Mouse (Mus musculus) Patski (cell line): Measurements from ENCODE around the gene Cnn3. TPM values are rescaled to one million over a fixed set of nuclear protein-coding genes. Genes with fewer than 3 reads are reported as not detected.

Experiments used
- ATAC-seq: fragments of 100-300 bp; one replicate; pipeline ENCODE4 v1.8.0; 2021
- CTCF ChIA-PET: fragments of 350-600 bp; sonication (Branson Sonifier 250); formaldehyde crosslinking; loops from one replicate; lab custom pipeline; 2022; ENCODE audit warnings: inconsistent platforms; lab: Charles Lee
- POLR2A ChIA-PET: fragments of 350-600 bp; sonication (Branson Sonifier 250); formaldehyde crosslinking; loops from one replicate; lab custom pipeline; 2022; ENCODE audit warnings: antibody characterized with exemption, inconsistent platforms; lab: Charles Lee
- DNase-seq: peaks from one replicate; pipeline ENCODE4 v3.0.0-alpha.2; 2011; ENCODE audit warnings: low read depth, low spot score
- H3K27me3 ChIP-seq: fragments of 371-371 bp; one replicate; pipeline ENCODE4 v1.5.1; 2021
- CTCF ChIP-seq: fragments of 100-300 bp; IDR thresholded peaks from one replicate; pipeline ENCODE4 v1.5.1; 2021
- in situ Hi-C: fragments of 300-500 bp; cut with MboI; formaldehyde crosslinking; loops from 3 replicates; pipeline ENCODE4 v1.11.1; 2018; ENCODE audit warnings: low pct_unique_long_range_greater_than_20kb, mixed read lengths
- polyA plus RNA-seq: library from polyadenylated mRNA; unstranded; gene quantifications from one replicate; pipeline ENCODE4 v1.2.3, GENCODE M21; 2021

Cnn3 gene
- polyA plus RNA-seq, 1 experiment from 2014 or later, result 770 TPM

GRCm38 (mm10) chr3:121500225-121500624, 73.9 kb downstream of the Cnn3 start:
- POLR2A ChIA-PET, result interaction anchor here (0.7 to 1.2 kb wide), 2 partner anchors 191 to 328 kb away, joined by 5 to 6 read pairs; no protein-coding TSS in a partner anchor
- DNase-seq, result peak; percentile 28

GRCm38 (mm10) chr3:121500734-121501133, 74.4 kb downstream of the Cnn3 start:
- in situ Hi-C loops, result loop anchor here (5.0 to 10.0 kb wide), 3 partner anchors 68 to 326 kb away; partner anchors contain the start of gene Rwdd3
- no peak for ATAC-seq

More at GRCm38 (mm10) chr3:121500225-121500624, 73.9 kb downstream of the Cnn3 start:
- TF ChIP-seq CTCF, result peak; percentile 99
- CTCF ChIA-PET, result interaction anchor here (0.6 to 11.0 kb wide), 42 partner anchors 8 to 329 kb away, joined by 3 to 151 read pairs (median 4); partner anchors contain the start of gene Rwdd3
- H3K27me3 ChIP-seq, result no peaks in the 10 kb centered on the region
- ATAC-seq, result peak; percentile 61
- in situ Hi-C loops, result loop anchor here (5.0 to 10.0 kb wide), 3 partner anchors 68 to 325 kb away; partner anchors contain the start of gene Rwdd3

GRCm38 (mm10) chr3:121504927-121505487, 78.7 kb downstream of the Cnn3 start:
- POLR2A ChIA-PET, result interaction anchor here (0.5 to 0.6 kb wide), 3 partner anchors 48 to 170 kb away, joined by 3 read pairs; no protein-coding TSS in a partner anchor
- in situ Hi-C loops, result loop anchor here (5.0 to 10.0 kb wide), 3 partner anchors 73 to 330 kb away; partner anchors contain the start of gene Rwdd3

More at GRCm38 (mm10) chr3:121500734-121501133, 74.4 kb downstream of the Cnn3 start:
- ChIA-PET POLR2A (interaction anchor here (1.2 kb wide), 1 partner anchor 192 kb away, joined by 6 read pairs; no protein-coding TSS in a partner anchor), CTCF (interaction anchor here (0.7 to 11.0 kb wide), 25 partner anchors 8 to 329 kb away, joined by 3 to 151 read pairs (median 5); partner anchors contain the start of gene Rwdd3)
- no peak for DNase-seq
- H3K27me3 ChIP-seq, result no peaks in the 10 kb centered on the region
- TF ChIP-seq CTCF, result no peak

DNA sequence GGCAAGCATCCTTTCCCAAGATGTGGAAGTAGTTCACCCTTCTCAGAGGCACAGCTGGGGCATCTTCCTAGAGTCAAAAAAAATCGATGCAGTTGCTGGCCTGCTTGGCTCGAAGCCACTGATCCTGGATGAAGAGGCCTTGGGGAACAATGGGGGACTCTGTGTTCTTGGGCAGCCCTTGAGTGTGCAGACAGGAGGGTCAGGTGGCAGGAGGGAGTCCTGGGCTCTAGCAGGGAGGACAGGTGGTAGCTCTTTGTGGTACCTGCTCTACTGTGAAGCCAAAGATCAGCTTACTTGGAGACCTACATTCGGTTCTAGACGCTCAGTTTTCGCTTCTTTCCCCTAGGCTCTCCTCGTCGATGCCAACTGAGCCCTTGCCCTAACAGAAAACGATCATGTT, 79.9 kb downstream of the Cnn3 start:
- in situ Hi-C loops, result loop anchor here (10.0 kb wide), 1 partner anchor 331 kb away; the partner anchor contains the start of gene Rwdd3
- ChIA-PET POLR2A (no interaction called here), CTCF (interaction anchor here (0.8 to 11.0 kb wide), 17 partner anchors 9 to 196 kb away, joined by 3 to 151 read pairs (median 5); no protein-coding TSS in a partner anchor)
- DNase-seq, result no peak
- no peak for TF ChIP-seq CTCF
- ATAC-seq, result no peak
- H3K27me3 ChIP-seq, result no peaks in the 10 kb centered on the region

More at GRCm38 (mm10) chr3:121504927-121505487, 78.7 kb downstream of the Cnn3 start:
- no peak for ATAC-seq
- no peak for TF ChIP-seq CTCF
- DNase-seq, result no peak
- CTCF ChIA-PET, result interaction anchor here (1.2 to 11.0 kb wide), 13 partner anchors 11 to 202 kb away, joined by 3 to 151 read pairs (median 4); no protein-coding TSS in a partner anchor
- no peaks in the 10 kb centered on the region for H3K27me3 ChIP-seq

- no peaks in the 10 kb centered on the region for H3K27me3 ChIP-seq
- no peak for TF ChIP-seq CTCF
- CTCF ChIA-PET, result interaction anchor here (0.8 to 11.0 kb wide), 10 partner anchors 8 to 196 kb away, joined by 3 to 151 read pairs (median 6); no protein-coding TSS in a partner anchor
- in situ Hi-C loops, result loop anchor here (10.0 kb wide), 1 partner anchor 332 kb away; the partner anchor contains the start of gene Rwdd3
- no peak for DNase-seq
- POLR2A ChIA-PET, result no interaction called here
- ATAC-seq, result no peak
Observed at GRCm38 (mm10) chr3:121506756-121507155, 80.5 kb downstream of the Cnn3 start.

DNA sequence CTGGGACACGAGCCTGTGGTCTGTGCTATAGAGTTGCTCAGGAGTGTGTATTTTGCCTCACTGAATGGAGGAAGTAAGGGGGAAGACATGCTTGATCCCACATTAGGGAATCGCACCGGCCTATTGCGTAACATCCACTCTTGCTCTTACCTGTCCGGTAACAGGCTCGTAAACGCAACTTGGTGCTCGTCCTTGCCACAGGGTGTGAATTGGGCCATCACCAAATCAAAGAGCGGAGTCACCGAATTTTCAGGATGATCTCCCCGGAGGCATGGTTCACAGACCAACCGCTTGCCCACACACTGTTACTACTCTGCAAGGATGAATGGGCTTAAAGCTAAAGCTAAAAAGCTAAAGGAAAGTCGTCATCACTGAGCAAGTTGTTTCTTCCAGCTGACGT, 81.4 kb downstream of the Cnn3 start:
- POLR2A ChIA-PET, result interaction anchor here (0.6 kb wide), 1 partner anchor 30 kb away, joined by 3 read pairs; no protein-coding TSS in a partner anchor
- CTCF ChIA-PET, result interaction anchor here (1.2 to 11.0 kb wide), 4 partner anchors 8 to 197 kb away, joined by 3 to 151 read pairs (median 5); no protein-coding TSS in a partner anchor
- no peak for DNase-seq
- ATAC-seq, result no peak
- no peaks in the 10 kb centered on the region for H3K27me3 ChIP-seq
- in situ Hi-C loops, result loop anchor here (10.0 kb wide), 1 partner anchor 333 kb away; the partner anchor contains the start of gene Rwdd3
- TF ChIP-seq CTCF, result no peak

Other genes with a start within 250 kb of the Cnn3 start
- 0.10 TPM for gene Tmem56, start 143.4 kb upstream of the Cnn3 start, polyA plus RNA-seq
- gene Alg14, start 134.7 kb upstream of the Cnn3 start, polyA plus RNA-seq, result 53.5 TPM
- gene Slc44a3, start 105.9 kb downstream of the Cnn3 start, polyA plus RNA-seq, result 0.24 TPM
- not detected for gene 4930432M17Rik, start 244.3 kb downstream of the Cnn3 start, polyA plus RNA-seq